Mouse (Mus musculus) stomach, postnatal 0 days (tissue): Measurements from ENCODE around the gene Ifi27. TPM values are rescaled to one million over a fixed set of nuclear protein-coding genes. Genes with fewer than 3 reads are reported as not detected.
"Not testable (repeated sequence)": the region's sequence is repeated elsewhere in the genome, so short reads cannot be mapped to it uniquely, and the experiment has no call there.

Source experiments
- ATAC-seq: fragments of 200-750 bp; cut with Nextera tagmentation; 2 replicates; pipeline ENCODE4 v1.8.0; 2017; ENCODE audit not compliant: low FRiP score, low TSS enrichment
- DNase-seq: peaks from one replicate; pipeline ENCODE4 v3.0.0-alpha.2; 2016; ENCODE audit warnings: low spot score
- H3K27ac ChIP-seq: fragments of 300-500 bp; sonication (generic); replicated peaks from 2 replicates; pipeline ENCODE4 v1.5.1; 2014; ENCODE audit warnings: mild to moderate bottlenecking, control low read depth
- H3K27me3 ChIP-seq: fragments of 300-500 bp; sonication (generic); 2 replicates; pipeline ENCODE4 v1.6.1; 2014; ENCODE audit warnings: low read length; ENCODE audit not compliant: control insufficient read depth, insufficient read depth
- H3K36me3 ChIP-seq: fragments of 300-500 bp; sonication (generic); 2 replicates; pipeline ENCODE4 v1.6.1; 2014; ENCODE audit warnings: low read length, mixed read lengths; ENCODE audit not compliant: control insufficient read depth, insufficient read depth
- H3K4me1 ChIP-seq: fragments of 300-500 bp; sonication (generic); replicated peaks from 2 replicates; pipeline ENCODE4 v1.6.1; 2014; ENCODE audit warnings: antibody characterized with exemption; ENCODE audit not compliant: control insufficient read depth, insufficient read depth
- H3K4me2 ChIP-seq: fragments of 300-500 bp; sonication (generic); replicated peaks from 2 replicates; pipeline ENCODE4 v1.6.1; 2014; ENCODE audit warnings: low read depth, mild to moderate bottlenecking, control low read depth, moderate library complexity
- H3K4me3 ChIP-seq: fragments of 300-500 bp; sonication (generic); 2 replicates; pipeline ENCODE4 v1.5.1; 2014; ENCODE audit warnings: low read depth, low read length, control low read depth
- H3K9ac ChIP-seq: fragments of 300-500 bp; sonication (generic); 2 replicates; pipeline ENCODE4 v1.6.1; 2014; ENCODE audit warnings: mild to moderate bottlenecking, low read length, control low read depth, mixed read lengths
- H3K9me3 ChIP-seq: fragments of 300-500 bp; sonication (generic); 2 replicates; pipeline ENCODE4 v1.6.1; 2016; ENCODE audit warnings: low read length; ENCODE audit not compliant: control insufficient read depth
- CTCF ChIP-seq: IDR thresholded peaks from 2 replicates; pipeline ENCODE4 v1.5.1; 2016; ENCODE audit warnings: antibody characterized with exemption, low read depth, mild to moderate bottlenecking, moderate library complexity
- EP300 ChIP-seq: optimal IDR thresholded peaks from 2 replicates; pipeline ENCODE3; 2016; ENCODE audit warnings: antibody characterized with exemption
- WGBS: fragments of 180-500 bp; shearing (Covaris S2); extraction: QIAGEN DNeasy Blood & Tissue Kit; methylation state at CpG from one replicate; pipeline ENCODE4 v1.1.7; 2014; 5-methylcytosine and 5-hydroxymethylcytosine counted together
- polyA plus RNA-seq: library from polyadenylated mRNA; unstranded; fragments of >200 nt; fragmentation: Nextera tagmentation; extraction: Ambion mirVana; gene quantifications from 2 replicates; pipeline ENCODE4 v1.2.1, GENCODE M21; 2015

Gene Ifi27
- polyA plus RNA-seq, 1 experiment from 2014 or later = 41.9 TPM

DNA sequence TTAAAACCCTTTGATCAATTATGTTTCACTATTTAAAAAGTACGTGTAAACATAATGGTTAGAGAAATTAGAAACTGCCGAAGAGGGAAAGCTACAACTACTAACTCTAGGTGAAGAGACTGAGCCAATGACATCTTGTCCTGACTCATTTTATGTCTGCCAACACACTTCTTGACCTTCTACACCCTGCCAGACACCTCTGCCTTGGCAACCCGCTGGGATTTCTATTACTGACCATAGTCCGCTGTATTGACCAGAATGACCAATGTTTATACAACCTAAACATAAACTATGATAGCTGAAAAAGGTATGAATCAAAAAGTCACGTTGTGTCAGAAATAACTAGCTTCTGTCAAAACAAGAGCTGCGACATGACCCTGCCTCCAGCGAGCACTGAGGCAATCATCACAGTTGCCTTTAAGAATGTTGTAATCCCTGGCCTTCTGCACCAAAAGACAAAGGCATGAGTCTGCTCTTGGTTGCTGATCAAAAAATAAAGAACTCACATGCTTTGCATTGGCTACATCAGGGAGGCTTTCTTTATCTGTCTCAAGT, 43.5 kb downstream of the Ifi27 start:
- TF ChIP-seq CTCF (no peak), EP300 (no peak)

DNA sequence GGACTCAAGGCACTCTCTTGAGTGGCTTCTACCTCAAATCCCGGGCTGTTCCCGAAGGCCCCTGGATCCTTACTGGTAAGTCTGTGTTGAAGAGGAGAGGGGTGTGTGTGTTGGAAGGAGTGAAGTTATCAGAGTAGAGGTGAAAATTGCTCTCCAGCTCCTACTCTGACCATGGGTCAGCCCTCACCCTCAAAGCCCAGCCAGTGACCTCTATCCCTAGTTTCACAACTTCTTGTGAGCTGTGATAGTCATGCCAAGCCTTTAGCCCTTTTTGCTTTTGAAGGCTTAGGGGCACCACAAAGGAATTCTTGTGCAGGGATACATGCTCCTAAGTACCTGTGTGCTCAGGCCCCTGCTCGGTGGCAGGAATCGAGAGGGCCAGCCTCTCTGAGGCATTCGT, 47.7 kb downstream of the Ifi27 start:
- TF ChIP-seq CTCF (no peak), EP300 (no peak)
- no peak overlapping the region for H3K27ac ChIP-seq
- H3K9me3 ChIP-seq = no peaks in the 10 kb centered on the region
- H3K36me3 ChIP-seq = no peaks in the 10 kb centered on the region
- no peaks in the 10 kb centered on the region for H3K27me3 ChIP-seq
- no peak for ATAC-seq
- DNase-seq = no peak
- H3K9ac ChIP-seq = no peak overlapping the region
- H3K4me1 ChIP-seq = no peaks in the 10 kb centered on the region
- 68% methylated on average over 5 of the region's 5 CpGs for WGBS
- H3K4me2 ChIP-seq = no peak overlapping the region
- no peak overlapping the region for H3K4me3 ChIP-seq

More for the DNA sequence above, 43.5 kb downstream of the Ifi27 start:
- no peaks in the 10 kb centered on the region for H3K4me1 ChIP-seq
- H3K4me3 ChIP-seq = no peak overlapping the region
- WGBS = 52% methylated on average over 7 of the region's 7 CpGs
- no peak overlapping the region for H3K27ac ChIP-seq
- no peak for ATAC-seq
- H3K9me3 ChIP-seq = no peaks in the 10 kb centered on the region
- H3K27me3 ChIP-seq = no peaks in the 10 kb centered on the region
- H3K4me2 ChIP-seq = no peak overlapping the region
- DNase-seq = no peak
- no peaks in the 10 kb centered on the region for H3K36me3 ChIP-seq
- no peak overlapping the region for H3K9ac ChIP-seq

- no peak for TF ChIP-seq CTCF
- no peak for TF ChIP-seq EP300
- H3K27me3 ChIP-seq = no peaks in the 10 kb centered on the region
- no peak for DNase-seq
- no peak overlapping the region for H3K4me3 ChIP-seq
- H3K9me3 ChIP-seq = no peaks in the 10 kb centered on the region
- no peak overlapping the region for H3K27ac ChIP-seq
- WGBS = 65% methylated on average over 2 of the region's 2 CpGs
- no peaks in the 10 kb centered on the region for H3K4me1 ChIP-seq
- H3K4me2 ChIP-seq = no peak overlapping the region
- H3K9ac ChIP-seq = no peak overlapping the region
- no peaks in the 10 kb centered on the region for H3K36me3 ChIP-seq
- no peak for ATAC-seq
Measured at GRCm38 (mm10) chr12:103482781-103483180, 48.8 kb downstream of the Ifi27 start.

GRCm38 (mm10) chr12:103484200-103484972, 50.4 kb downstream of the Ifi27 start:
- not testable (repeated sequence) for H3K4me1 ChIP-seq, H3K9me3 ChIP-seq, H3K4me2 ChIP-seq, H3K27me3 ChIP-seq, H3K27ac ChIP-seq, ATAC-seq, H3K36me3 ChIP-seq, H3K9ac ChIP-seq, H3K4me3 ChIP-seq
- DNase-seq = peak; percentile 38
- WGBS = 51% methylated on average over 9 of the region's 9 CpGs

- TF ChIP-seq EP300 (no peak), CTCF (no peak)
- no peak for DNase-seq
- 86% methylated on average over 1 of the region's 1 CpGs for WGBS
Measured at GRCm38 (mm10) chr12:103486726-103487125, 52.7 kb downstream of the Ifi27 start.

DNA sequence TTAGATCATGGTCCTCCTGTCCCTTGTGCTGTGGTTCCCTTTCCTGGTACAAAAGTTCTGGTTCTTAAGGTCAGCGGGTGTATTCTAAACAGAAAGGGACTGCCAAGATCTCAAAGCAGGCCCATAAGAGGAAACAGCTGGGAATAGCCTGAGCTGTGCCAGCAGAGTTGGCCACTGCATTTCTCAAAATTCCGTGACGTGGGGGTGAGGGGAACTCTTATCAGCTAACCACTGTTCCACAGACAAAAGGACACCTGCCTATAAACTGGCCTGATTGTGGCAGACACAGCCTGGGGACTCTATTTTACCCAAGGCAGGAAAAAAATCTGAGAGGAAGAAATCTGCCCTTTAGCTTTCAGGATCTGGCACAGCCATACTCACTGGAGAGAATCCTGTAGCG, 53.3 kb downstream of the Ifi27 start:
- H3K27ac ChIP-seq = no peak overlapping the region; the same call in 1 of the 2 replicates
- peak; percentile 21 for DNase-seq
- WGBS = 28% methylated on average over 4 of the region's 4 CpGs
- no peaks in the 10 kb centered on the region for H3K4me1 ChIP-seq
- H3K27me3 ChIP-seq = no peaks in the 10 kb centered on the region
- H3K4me2 ChIP-seq = no peak overlapping the region
- TF ChIP-seq EP300 = no peak
- TF ChIP-seq CTCF = no peak
- no peak overlapping the region for H3K9ac ChIP-seq
- ATAC-seq = peak; percentile 28; the same call in 1 of the 2 replicates
- no peaks in the 10 kb centered on the region for H3K36me3 ChIP-seq
- H3K9me3 ChIP-seq = no peaks in the 10 kb centered on the region
- no peak overlapping the region for H3K4me3 ChIP-seq

More at GRCm38 (mm10) chr12:103486726-103487125, 52.7 kb downstream of the Ifi27 start:
- ATAC-seq = no peak
- Histone ChIP-seq H3K4me1 (no peaks in the 10 kb centered on the region), H3K36me3 (no peaks in the 10 kb centered on the region), H3K9ac (no peak overlapping the region), H3K4me3 (no peak overlapping the region), H3K9me3 (no peaks in the 10 kb centered on the region), H3K27me3 (no peaks in the 10 kb centered on the region), H3K4me2 (no peak overlapping the region), H3K27ac (peak overlapping the region; percentile 36; the same call in 1 of the 2 replicates)
